Mouse (Mus musculus): Measurements from ENCODE around the gene Samd4.

- TF ChIP-seq GATA1 (IDR thresholded peaks at IDR 0.05; ENCODE audit: borderline replicate concordance, low read length) (no peak), FLI1 (IDR thresholded peaks at IDR 0.05; ENCODE audit: low read length) (no peak)
Observed at GRCm38 (mm10) chr14:47053101-47053500, 170.4 kb downstream of the Samd4 start.

Measured in megakaryocyte, embryonic 14.5 days (primary cell).